In the genomic region with DNA sequence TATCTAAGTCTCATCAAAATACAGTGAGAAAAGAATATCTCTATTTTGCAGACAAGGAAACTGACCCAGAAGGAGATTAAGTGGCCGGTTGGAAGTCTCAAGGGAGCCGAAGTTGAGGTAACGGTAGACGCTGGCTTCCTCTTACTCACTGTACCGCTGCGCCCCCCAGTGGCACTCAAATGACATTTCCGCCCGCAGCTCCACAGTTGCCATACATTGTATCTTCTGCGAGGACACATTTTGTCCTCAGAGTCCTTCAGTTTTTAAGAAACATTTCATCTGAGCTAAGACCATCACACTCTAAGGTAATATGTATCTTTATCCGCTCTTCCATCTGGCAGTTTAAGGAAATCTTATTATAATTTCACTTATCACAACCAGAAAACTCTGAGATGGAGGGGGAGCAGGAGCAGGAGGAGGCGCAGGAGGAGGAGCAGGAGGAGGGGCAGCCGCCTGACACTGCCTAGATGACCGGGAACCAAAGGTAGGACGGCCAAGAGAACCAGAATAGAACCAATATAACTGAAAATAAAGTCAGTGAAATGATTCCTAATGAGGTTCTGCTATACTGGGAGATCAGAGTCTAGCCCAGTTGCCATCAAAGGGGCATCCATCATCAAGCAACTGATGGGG, we compare ENCODE assay signal across 8 mouse cellular contexts. TPM values are rescaled to one million over a fixed set of nuclear protein-coding genes. Genes with fewer than 3 reads are reported as not detected.
DNase-seq lines count a peak whose midpoint lies in the region; ATAC-seq lines count a peak whose summit lies in the region.

No protein-coding gene starts in this region.

- no peak overlapping the region for H3K9ac ChIP-seq in forebrain, embryonic 12.5 days
- H3K9ac ChIP-seq in intestine, embryonic 15.5 days, result no peak overlapping the region
- no peak overlapping the region for H3K9ac ChIP-seq in midbrain, embryonic 11.5 days (ENCODE audit: low read length)

- H3K27ac ChIP-seq in forebrain, embryonic 10.5 days, result no peak overlapping the region
- H3K27ac ChIP-seq in forebrain, embryonic 12.5 days, result no peak overlapping the region
- no peak overlapping the region for H3K27ac ChIP-seq in intestine, embryonic 15.5 days
- no peak overlapping the region for H3K27ac ChIP-seq in midbrain, embryonic 11.5 days (ENCODE audit: low read depth, low read length)

- ATAC-seq in forebrain, embryonic 12.5 days (ENCODE audit: low FRiP score), result no peak
- ATAC-seq in intestine, embryonic 15.5 days, result peak; percentile 78
- no peak for ATAC-seq in midbrain, embryonic 11.5 days (ENCODE audit: low FRiP score)

- WGBS in forebrain, embryonic 10.5 days, result 4% methylated on average over 14 of the region's 14 CpGs
- WGBS in forebrain, embryonic 12.5 days, result 3% methylated on average over 14 of the region's 14 CpGs
- WGBS in intestine, embryonic 15.5 days, result 5% methylated on average over 14 of the region's 14 CpGs
- WGBS in midbrain, embryonic 11.5 days, result 4% methylated on average over 14 of the region's 14 CpGs

- no peak overlapping the region for H3K4me2 ChIP-seq in forebrain, embryonic 12.5 days
- H3K4me2 ChIP-seq in intestine, embryonic 15.5 days (replicated peaks), result peak overlapping the region; percentile 11; the same call in 1 of the 2 replicates
- H3K4me2 ChIP-seq in midbrain, embryonic 11.5 days, result no peak overlapping the region

- peak; percentile 71 for DNase-seq in forebrain, embryonic 10.5 days (ENCODE audit: extremely low spot score, low spot score)
- DNase-seq in cerebellum, postnatal 4 days (ENCODE audit: low spot score in 2 of 2), result peak; percentile 60 to 77
- DNase-seq in gastrocnemius, adult 8-10 months (ENCODE audit: low spot score in 2 of 2), result peak; percentile 35 to 56
- peak; percentile 81 to 88 for DNase-seq in left cerebral cortex, postnatal 14 days (ENCODE audit: low spot score in 2 of 2)
- peak; percentile 94 for DNase-seq in midbrain, embryonic 11.5 days (ENCODE audit: low spot score, missing footprints)
- peak; percentile 38 for DNase-seq in spleen, adult 12 weeks (ENCODE audit: low spot score)

- no peaks in the 10 kb centered on the region for H3K36me3 ChIP-seq in forebrain, embryonic 10.5 days (replicated peaks)
- H3K36me3 ChIP-seq in forebrain, embryonic 12.5 days (replicated peaks), result no peaks in the 10 kb centered on the region
- no peaks in the 10 kb centered on the region for H3K36me3 ChIP-seq in intestine, embryonic 15.5 days
- H3K36me3 ChIP-seq in midbrain, embryonic 11.5 days (ENCODE audit: control insufficient read depth, insufficient read depth, low read length), result no peaks in the 10 kb centered on the region

- intact Hi-C loops in left cerebral cortex, postnatal 14 days (cut with DNase I), result loop anchor here (2.0 to 5.0 kb wide), 2 partner anchors 108 to 323 kb away; no protein-coding TSS in a partner anchor

- H3K27me3 ChIP-seq in forebrain, embryonic 10.5 days (ENCODE audit: poor library complexity, severe bottlenecking), result peaks cover 14% of the 10 kb centered on the region
- H3K27me3 ChIP-seq in forebrain, embryonic 12.5 days, result 0 out of 2 replicates have a peak, but pooled peaks cover 7% of the 10 kb centered on the region
- H3K27me3 ChIP-seq in intestine, embryonic 15.5 days (replicated peaks), result no peaks in the 10 kb centered on the region
- no peaks in the 10 kb centered on the region for H3K27me3 ChIP-seq in midbrain, embryonic 11.5 days (ENCODE audit: control insufficient read depth, insufficient read depth, low read length)

- no peaks in the 10 kb centered on the region for H3K9me3 ChIP-seq in forebrain, embryonic 10.5 days
- no peaks in the 10 kb centered on the region for H3K9me3 ChIP-seq in forebrain, embryonic 12.5 days
- H3K9me3 ChIP-seq in intestine, embryonic 15.5 days, result no peaks in the 10 kb centered on the region
- H3K9me3 ChIP-seq in midbrain, embryonic 11.5 days (ENCODE audit: control insufficient read depth, low read length), result no peaks in the 10 kb centered on the region

- H3K4me3 ChIP-seq in forebrain, embryonic 10.5 days, result no peak overlapping the region
- no peak overlapping the region for H3K4me3 ChIP-seq in forebrain, embryonic 12.5 days (replicated peaks)
- no peak overlapping the region for H3K4me3 ChIP-seq in intestine, embryonic 15.5 days (replicated peaks)
- H3K4me3 ChIP-seq in midbrain, embryonic 11.5 days (ENCODE audit: low read depth, low read length), result no peak overlapping the region

- H3K4me1 ChIP-seq in forebrain, embryonic 10.5 days, result peaks cover 10% of the 10 kb centered on the region
- H3K4me1 ChIP-seq in forebrain, embryonic 12.5 days, result no peaks in the 10 kb centered on the region; the same call in 1 of the 2 replicates
- no peaks in the 10 kb centered on the region for H3K4me1 ChIP-seq in intestine, embryonic 15.5 days (replicated peaks)
- no peaks in the 10 kb centered on the region for H3K4me1 ChIP-seq in midbrain, embryonic 11.5 days (ENCODE audit: control insufficient read depth, insufficient read depth, low read length)

RNA-seq across cellular contexts. Expression of gene Dcp1a, which starts 19.3 kb away (rescaled TPM):
- 33.8 and 34.9 TPM in 2 replicates for polyA plus RNA-seq in forebrain, embryonic 10.5 days (2016; fragmentation: Nextera tagmentation; extraction: Ambion mirVana)
- polyA plus RNA-seq in forebrain, embryonic 12.5 days (2016; fragmentation: Nextera tagmentation; extraction: Ambion mirVana), result 31.5 and 31.7 TPM in 2 replicates
- 1 to 10 TPM; 5.0 to 8.4 (median 7.7) TPM for total RNA-seq in gastrocnemius, adult 8-10 months (2022)
- polyA plus RNA-seq in intestine, embryonic 15.5 days (2015; fragmentation: Nextera tagmentation; extraction: Ambion mirVana), result 18.1 and 20.0 TPM in 2 replicates
- 10 to 100 TPM; 18.0 to 18.9 TPM for total RNA-seq in left cerebral cortex, postnatal 14 days (2021)
- polyA plus RNA-seq in midbrain, embryonic 11.5 days (2014; fragmentation: Nextera tagmentation; extraction: Ambion mirVana), result 25.2 and 25.3 TPM in 2 replicates

RNA-seq across cellular contexts. Expression of gene Cacna1d, which starts 31.2 kb away (rescaled TPM):
- polyA plus RNA-seq in forebrain, embryonic 10.5 days (2016; fragmentation: Nextera tagmentation; extraction: Ambion mirVana), result 1.3 TPM in 2 replicates
- 1.9 and 2.7 TPM in 2 replicates for polyA plus RNA-seq in forebrain, embryonic 12.5 days (2016; fragmentation: Nextera tagmentation; extraction: Ambion mirVana)
- under 1 TPM in 3 of 4 experiments, not detected in 1; 0.05 to 0.19 (median 0.19) TPM for total RNA-seq in gastrocnemius, adult 8-10 months (2022)
- 3.5 and 4.0 TPM in 2 replicates for polyA plus RNA-seq in intestine, embryonic 15.5 days (2015; fragmentation: Nextera tagmentation; extraction: Ambion mirVana)
- 10 to 100 TPM; 46.3 to 56.7 TPM for total RNA-seq in left cerebral cortex, postnatal 14 days (2021)
- polyA plus RNA-seq in midbrain, embryonic 11.5 days (2014; fragmentation: Nextera tagmentation; extraction: Ambion mirVana), result 0.89 and 1.0 TPM in 2 replicates

Comparison
In these comparisons a context has a peak if more than half of its experiments do, and no peak if none do; other contexts are left out.
1. DNase-seq: peak in every context shown above with its lines; median percentile 94 in midbrain, embryonic 11.5 days; 84 in left cerebral cortex, postnatal 14 days; 71 in forebrain, embryonic 10.5 days; 68 in cerebellum, postnatal 4 days; 46 in gastrocnemius, adult 8-10 months; 38 in spleen, adult 12 weeks.